Mouse (Mus musculus) urinary bladder, postnatal 10 days (tissue): ENCODE data around the gene Arpp19.

ENCODE experiments used
- DNase-seq: peaks from one replicate; pipeline ENCODE4 v3.0.0; 2022; ENCODE audit warnings: low spot score

Gene Arpp19

DNA sequence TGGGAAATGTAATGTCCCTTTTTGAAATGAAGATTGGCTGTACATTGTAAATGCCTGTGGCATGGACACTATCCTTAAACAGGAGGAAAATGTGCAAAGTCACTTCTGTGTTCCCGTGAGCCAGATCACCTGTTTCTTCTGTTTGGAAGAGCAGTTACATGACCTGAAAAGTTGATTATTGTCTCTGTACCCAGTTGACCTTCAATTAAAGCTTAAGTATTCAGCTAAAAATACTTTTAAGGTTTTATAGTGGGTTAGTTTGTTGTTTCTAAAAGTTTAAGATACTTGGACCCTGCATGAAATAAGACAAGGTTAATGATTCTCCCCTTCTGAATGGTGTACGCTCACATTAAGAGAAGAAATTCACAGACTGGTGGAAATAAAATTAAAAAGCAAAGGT lies 3.2 kb downstream of the Arpp19 start:
- DNase-seq, result no peak

DNA sequence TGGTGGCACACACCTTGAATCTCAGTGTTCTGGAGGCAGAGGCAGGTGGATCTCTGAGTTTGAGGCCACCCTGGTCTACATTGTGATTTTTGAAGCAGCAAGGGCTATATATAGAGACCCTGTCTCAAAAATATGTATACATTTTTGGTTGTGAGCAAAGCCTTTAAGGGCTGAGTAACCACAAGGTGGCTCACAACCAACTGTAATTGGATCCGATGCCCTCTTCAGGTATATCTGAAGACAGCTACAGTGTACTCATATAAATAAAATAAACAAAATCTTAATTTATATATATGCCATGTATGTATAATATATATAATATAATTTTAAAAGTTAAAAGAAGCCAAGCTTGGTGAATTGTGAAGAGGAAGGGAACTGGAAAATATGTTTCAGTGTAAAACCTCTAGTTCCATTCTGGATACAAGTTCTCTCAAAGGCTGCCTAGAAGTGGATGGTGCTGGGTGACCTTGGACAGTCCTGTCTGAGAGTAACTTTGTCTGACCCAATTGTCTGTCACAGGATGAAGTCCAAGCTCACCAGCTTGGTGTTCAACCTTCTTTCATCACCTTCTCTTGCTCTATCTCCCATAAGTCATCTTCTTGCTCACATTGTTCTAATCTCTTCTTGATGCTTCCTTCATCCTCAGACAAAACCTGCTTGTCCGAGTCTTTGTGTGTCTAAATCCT lies 4.6 kb downstream of the Arpp19 start:
- DNase-seq, result no peak

DNA sequence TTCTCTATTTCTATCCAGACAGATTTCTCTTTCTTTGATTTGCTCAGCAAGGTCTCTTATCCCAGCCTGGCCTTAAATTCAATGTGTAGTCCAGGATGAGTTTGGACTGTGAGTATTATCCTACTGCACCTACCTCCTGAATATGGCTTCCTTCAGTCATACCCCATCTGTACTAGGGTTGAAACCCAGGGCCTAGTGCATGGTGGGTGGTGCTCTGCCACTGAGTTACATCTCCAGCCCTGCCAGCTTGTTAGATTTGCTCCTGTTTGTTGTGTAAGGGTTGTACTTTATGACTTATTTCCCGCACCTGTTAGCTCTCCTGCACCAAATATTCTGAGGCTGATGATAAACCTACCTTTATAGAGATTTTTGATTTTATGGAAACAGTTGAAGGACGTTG lies 5.8 kb downstream of the Arpp19 start:
- no peak for DNase-seq

DNA sequence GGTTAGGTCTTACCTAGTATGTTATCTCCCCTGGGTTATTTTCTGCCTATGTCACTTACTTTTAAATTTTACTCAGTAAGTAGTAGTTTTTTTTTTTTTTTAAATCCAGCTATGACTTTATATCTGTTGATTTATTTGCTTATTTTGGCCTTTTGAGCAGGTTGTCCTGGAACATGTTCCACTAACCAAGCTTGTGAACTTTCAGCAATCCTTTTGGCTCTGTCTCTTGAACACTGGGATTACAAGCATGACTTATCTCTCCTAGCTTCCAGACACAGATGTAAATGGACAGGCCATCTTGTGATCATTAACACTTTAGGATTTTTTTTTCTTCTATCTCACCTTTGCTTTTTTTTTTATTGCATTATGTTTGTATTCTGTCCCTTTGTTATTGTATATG lies 9.7 kb downstream of the Arpp19 start:
- no peak for DNase-seq

DNA sequence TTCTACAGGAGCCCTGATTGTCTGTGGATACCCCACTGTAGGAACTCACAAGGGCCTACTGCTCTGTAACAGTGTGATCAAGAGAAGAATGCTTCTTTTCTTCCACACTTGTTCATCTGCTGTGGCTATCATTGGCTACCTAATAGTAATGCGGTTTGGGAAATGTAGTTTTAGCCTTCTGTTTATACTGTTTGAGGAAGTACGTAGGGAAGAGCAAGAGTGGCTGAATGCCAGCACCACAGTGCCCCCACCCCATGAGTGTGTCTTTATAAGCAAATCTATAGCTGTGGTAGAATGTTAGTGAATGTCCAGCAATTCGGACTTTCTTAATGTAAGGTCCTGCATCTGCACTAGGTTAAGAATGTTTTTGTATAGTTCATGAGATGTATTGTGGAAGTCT lies 11.7 kb downstream of the Arpp19 start:
- DNase-seq, result no peak

DNA sequence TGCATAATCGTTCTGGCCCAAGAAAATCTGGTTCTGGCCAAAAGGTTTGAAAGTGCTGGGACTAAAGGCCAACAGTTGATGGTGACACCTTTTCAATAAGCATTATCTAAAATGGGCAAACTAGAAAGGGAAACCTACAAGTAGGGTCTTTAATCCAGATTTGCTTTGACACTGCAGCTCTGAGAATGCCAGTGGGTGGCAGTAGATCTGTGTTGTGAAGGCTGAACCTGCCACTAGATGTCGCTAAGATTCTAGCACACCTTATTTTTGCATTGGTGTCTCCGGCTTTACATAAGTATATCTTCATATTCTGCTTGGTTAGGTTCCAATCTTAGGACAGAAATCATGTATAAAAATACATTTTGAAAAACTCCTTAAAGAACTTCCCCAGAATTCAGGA lies 12.6 kb downstream of the Arpp19 start:
- no peak for DNase-seq

DNA sequence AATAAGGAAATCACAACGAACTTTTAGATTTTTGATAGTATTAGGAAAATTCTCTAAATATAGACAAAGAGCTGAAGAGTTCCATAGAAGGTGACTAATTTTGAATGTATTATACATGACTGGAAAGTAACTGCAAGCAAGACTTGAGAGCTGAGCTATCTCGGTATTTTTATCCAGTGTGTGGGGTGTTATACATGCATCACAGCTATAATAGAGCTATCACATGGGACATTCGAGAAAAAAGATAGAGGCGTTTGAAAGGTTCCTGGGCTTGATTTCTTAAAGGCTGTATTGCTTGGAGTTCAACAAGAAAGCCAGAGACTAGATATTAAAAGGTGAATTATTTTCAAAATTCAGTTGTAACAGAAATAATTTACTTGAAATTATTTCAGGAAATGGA lies 14.4 kb downstream of the Arpp19 start:
- DNase-seq, result no peak

DNA sequence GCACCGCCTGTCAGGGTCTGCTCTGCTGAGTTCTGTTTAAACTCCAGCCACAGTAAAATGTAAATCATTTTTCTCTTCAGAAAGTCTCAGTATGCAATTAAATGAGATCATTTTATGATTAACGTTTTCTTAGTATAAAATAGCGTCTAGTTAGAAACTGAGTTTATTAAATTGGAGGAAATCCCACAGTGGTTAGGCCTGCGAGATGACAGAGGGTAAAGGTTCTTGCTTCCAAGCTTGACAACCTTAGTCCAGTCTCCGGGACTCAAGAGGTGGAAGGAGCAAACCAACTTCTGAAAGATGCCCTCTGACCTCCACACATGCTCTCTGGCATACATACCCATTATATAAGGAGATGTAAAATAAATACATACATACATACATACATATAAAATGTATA lies 17.6 kb downstream of the Arpp19 start:
- no peak for DNase-seq

DNA sequence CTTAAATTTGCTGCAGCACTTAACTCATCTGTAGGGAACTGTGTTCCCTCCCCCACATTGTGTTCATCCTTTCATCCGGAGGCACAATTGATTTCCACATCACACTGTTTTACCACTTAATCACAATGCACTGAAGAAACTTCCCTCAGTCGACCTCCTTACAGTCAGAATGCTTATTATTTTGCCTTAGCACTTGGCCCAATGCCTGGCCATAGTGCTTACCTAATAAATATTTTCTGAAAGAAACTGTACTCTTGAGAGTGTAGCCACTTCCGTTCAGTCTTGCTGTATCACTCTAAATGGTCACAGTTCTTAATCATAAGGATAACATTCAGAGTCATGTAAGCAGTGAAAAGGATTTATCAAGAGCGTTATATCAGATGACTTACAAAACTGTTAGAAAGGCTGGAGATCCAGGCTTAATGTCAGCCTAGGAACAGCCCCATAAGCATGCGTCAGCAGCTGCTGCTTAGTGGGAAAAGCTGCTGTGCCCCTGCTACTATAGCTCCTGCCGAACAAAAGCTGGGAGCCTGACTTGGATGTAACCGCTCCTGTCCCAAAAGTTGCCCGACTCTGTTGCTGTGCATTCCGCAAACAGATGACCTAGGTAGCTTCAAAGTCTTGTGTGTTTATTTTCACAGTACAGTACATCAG lies 27.4 kb downstream of the Arpp19 start:
- no peak for DNase-seq

DNA sequence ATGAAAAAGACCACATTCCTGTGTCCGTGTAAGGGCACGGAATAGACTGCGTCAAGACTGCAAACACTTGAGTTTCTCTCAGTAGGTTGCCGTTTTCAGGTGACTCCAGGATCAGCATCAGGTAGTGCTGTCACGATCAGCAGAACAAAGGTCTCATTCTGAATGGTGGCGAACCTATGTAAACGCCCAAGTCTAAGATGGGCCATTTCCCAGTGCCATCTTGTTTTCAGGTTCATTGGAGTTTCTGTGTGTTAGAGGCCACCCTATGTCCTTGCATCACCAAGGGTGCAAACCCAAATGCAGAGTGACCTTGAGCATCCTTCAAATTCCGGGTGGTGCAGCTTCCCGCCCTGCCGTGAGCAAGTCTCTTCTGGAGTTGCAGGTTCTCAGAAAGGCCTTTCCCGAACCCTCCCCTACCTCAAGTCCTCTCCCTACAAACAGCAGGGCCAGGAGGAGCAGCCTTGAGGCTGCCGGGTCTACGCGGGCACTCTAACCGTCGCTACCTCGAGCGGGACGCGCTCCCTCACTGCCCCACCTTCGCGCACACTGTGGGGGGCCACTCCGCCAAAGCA lies 33.1 kb downstream of the Arpp19 start, which contains the start of gene Myo5a:
Gene Myo5a (plus strand): TSS at position 559 of the 572 bp plus-strand sequence.
- no peak for DNase-seq

DNA sequence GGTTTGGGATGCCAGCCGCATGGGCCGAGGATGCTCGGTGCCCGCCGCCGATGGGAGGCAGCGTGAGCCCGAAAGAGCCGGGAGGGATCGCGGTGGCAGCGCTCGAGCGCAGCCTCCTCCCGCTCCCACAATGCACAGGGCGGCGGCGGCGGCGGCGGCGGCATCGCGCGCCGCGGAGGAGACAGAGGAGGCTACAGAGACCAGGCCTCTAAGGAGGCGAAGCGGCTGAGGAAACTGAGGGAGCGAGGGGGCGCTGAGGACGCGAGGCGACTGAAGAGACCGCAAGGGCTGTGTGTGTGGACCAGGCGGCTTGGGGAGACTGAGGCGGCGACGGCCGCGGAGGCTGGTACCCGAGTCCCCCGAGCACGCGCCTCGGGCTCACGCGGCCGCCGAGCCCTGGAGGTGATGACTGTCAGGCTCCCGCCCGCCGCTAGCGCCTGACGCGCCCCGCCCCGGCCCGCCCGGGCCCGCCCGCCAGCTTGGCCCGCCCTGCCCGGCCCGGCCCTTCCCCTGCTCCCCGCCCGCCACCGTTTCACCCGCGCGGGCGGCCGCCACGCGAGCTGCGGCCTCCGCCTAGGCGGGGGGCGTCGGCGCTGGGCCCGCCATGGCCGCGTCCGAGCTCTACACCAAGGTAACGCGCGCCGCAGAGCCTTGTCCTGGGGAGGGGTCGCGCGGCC lies 33.8 kb downstream of the Arpp19 start:
- DNase-seq, result peak; percentile 26

DNA sequence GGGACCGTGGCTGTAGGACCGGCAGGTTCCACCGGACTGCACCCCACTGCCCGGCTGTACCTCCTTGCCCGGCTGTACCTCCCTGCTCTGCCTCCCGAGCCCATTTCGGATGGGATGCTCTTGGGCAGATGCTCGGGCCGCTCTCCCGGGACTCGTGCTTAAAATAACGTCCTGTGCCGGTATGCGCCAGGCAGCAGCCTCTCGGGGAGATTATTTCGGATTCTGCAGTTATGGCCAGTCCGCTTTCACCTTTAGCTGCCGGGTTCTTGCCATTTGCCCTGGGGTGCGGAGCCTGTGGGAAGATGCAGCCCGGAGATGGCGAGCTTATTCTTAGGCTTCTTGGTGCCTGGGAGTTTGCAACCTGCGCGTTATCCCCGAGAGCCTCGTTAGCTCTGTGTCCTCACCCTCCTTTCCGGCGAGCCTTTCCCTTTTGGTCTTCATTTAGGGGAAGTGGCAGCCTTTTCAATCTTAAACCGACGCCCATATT lies 34.3 kb downstream of the Arpp19 start:
- DNase-seq, result no peak

DNA sequence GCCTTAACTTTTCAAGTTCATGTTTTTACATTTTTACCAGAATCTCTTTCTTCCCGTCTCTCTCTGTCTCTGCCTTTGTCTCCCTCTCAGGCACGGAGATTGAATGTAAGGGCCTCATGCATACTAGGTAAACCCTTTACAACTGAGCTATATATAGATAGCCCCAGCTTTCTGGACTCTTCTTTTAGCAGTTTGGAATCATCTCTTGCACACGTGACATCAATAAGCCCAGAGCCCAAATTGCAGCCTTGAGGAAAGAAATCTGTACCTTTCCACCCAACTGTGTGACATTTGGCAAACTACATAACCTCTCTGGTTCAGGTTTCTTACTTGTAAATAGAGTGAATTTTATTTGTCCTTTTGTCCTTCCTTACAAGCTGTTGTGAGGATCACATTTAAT lies 34.9 kb downstream of the Arpp19 start:
- no peak for DNase-seq

DNA sequence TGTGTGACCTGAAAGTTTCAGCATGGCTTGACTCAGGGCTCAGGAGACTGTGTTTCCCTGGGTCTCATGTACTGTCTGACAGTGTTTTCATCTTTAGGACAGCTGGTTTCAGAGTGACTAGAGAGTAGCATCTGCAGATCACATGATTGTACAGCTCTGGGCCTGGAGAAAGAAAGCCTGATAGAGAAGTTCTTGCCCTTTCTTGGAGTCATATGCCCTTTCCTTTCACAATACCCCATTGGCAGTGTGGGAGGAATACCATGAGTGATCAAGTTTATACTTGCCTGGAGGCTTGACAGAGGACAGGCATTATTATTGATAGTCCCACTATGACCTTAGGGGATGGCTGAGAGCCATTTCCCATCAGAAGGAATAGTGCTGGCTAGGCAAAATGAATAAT lies 39.8 kb downstream of the Arpp19 start:
- DNase-seq, result no peak

DNA sequence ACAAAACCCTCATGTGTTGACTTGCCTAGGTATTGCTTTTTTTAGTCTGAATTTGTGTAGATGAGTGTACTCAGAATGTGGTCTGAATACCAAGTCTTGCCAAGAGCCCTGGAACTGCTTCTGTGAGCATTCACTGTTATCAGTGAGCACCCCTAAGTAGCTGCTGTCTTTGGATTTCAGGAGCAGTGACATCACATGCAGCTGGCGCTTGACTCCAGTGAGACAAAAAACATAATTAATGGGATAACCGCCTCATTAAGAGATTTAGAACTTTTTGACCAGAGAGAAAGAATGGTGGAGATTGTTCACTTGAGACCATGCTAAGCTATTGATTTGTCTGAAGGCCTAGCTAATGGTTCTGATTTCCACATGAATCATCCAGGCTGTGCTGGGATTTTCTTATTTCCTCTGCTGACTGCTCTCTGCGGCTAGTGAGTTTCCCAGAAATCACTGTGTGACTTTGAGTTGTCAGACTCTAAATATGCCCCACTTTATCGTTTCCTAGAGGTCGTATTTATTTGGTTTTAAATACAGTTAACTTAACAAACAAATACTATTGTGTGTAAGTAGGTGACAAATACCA lies 47.9 kb downstream of the Arpp19 start:
- no peak for DNase-seq

DNA sequence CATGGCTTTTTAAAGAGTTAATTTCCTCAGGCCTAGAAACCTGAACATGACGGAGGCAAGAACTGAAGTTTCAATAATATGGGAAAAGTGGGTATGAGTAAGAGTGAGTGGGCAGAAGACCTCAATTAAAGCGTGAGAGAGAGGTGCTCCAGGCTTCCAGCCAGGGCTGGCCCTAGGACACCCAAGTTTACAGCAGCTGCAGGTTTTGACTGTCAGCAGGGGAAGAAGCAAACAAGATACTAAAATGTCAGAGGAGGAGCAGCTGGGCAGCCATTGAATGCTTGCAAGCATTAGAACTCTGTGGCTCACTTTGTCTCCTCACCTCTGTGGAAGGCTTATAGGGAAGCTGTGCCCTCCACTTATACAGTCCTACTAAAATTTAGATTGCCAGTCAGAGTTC lies 50.4 kb downstream of the Arpp19 start:
- no peak for DNase-seq

DNA sequence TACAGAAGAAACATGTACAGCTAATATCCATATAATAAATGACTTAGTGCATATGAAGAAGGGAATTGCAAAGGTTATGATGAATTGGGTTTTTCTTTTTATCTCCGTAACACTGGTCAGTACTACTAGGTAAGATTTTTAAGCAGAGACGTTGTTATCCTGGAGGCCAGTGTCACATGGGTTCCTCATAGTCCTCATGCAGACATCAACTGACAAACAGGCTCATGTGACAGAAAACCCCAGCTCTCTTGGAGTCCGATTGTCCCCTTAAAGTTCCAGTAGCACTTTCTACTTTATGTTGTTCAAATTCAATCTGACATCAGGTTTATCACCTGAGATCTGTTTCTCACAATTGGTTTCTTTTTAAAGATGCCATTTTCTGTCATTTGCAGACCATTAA lies 51.9 kb downstream of the Arpp19 start:
- no peak for DNase-seq

DNA sequence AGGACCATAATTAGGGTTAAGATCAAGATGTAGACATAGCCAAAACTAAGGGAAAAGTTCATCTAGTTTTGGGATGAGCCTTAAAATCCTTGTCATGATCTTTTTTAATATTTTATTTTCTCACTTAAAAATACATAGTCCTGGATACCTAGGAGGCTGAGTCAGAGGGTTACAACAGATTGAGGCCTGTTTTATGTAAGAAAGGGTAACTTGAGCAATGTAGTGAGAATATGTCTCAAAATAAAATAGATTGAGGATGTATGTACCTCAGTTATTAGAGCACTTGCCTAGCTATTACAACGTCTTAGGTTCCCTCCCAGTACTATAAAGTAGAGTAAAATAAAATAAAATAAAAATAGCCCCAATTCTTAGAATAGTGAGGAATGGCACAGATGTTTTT lies 54.7 kb downstream of the Arpp19 start:
- DNase-seq, result no peak

DNA sequence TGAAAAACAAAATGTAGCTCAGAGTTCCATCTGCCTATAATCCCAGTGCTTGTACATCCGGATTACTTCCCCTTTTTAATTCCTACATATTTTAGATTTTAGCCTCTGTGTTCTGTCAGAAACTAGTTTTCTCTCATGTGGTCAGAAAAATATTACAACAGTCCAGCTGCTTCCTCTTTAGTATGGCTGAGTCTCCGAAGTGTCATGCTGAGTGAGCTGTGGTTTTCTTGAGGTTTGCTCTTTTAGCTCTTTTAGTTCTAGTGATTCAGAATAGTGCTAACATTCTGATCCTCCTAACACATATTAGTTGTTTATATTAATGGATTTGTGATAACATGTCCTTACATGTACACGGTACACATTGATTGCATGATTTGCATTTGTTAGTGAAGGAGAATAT lies 57.3 kb downstream of the Arpp19 start:
- DNase-seq, result no peak

DNA sequence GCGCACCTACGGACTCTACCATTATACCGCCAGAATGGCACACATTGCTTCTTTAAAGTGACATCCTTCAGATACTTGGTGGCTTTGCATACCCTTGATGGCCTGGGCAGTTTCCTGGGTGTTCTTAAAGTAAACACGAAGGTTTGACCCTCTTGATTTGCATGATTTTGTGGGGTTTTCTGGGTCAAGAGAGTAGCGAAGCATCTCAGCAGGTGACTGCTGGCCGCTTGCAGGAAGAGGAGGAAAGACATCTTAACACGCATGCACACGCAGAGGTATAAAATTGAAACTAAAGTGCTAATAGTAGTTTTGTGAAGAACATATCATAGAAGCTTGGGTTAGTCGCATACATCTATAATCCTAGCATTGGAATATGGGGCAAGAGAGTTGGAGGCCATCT lies 61.5 kb downstream of the Arpp19 start:
- DNase-seq, result no peak

DNA sequence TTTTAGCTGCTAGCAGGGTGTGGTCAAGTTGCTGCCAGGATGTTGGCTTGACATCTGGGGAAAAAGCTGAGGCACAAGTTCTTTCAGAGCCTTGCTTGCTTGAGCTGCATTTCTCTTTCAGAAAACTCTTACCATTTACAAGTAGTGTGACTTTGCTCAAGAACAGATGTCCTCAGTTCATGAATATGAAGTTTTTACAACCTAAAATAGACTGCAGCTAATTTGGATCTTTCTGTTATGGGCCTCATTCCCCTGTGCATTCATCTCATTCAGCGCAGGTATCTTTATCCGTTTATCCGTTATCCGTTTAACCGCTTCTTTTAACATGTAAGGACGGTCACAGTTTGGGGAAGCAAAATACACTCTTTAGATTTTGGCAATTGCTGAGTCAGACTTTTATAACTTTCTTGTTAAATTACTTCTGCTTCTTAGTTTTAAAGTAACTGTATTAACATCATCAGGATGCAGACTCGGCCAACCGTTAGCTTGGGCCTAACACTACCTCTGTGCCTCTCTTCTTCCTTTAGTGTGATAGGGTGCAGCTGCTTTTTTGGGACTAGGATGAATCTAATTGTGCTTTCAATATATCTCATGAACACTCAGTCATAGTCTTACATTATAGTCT lies 62.9 kb downstream of the Arpp19 start:
- DNase-seq, result no peak

DNA sequence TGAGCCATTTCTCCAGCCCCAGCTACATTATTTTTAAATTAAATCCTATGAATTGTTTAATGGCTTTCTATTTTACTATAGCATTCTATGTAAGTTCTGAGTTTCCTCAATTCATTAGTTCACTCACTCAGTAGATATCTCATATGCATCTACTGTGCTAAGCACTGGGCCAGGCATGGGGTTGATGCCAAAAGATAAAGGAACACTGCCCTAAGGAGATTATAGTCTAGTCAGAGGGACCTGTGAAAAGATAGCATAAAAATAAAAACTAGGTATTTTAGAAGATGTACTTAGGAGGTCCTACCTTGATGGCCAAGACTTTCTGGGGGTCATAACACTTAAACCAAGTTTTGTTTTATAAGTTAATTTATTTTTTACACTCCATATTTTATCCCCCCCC lies 64.7 kb downstream of the Arpp19 start:
- no peak for DNase-seq
